Mouse (Mus musculus) cerebellum, adult 2 months (tissue): Measurements from ENCODE around the gene Il10. TPM values are rescaled to one million over a fixed set of nuclear protein-coding genes. Genes with fewer than 3 reads are reported as not detected.

Source experiments
- DNase-seq, 2 experiments: peaks; one replicate each; pipeline ENCODE4 v3.0.0; 2021
- H3K27ac ChIP-seq: fragments of 200-500 bp; 2 replicates; pipeline ENCODE4 v1.5.1; 2012; ENCODE audit warnings: low read length, control low read depth, inconsistent platforms; ENCODE audit not compliant: insufficient read depth
- H3K27me3 ChIP-seq: fragments of 200-500 bp; 2 replicates; pipeline ENCODE4 v1.6.1; 2012; ENCODE audit warnings: inconsistent platforms, mild to moderate bottlenecking, low read length, moderate library complexity; ENCODE audit not compliant: control insufficient read depth, insufficient read depth
- H3K4me1 ChIP-seq: fragments of 200-500 bp; 2 replicates; pipeline ENCODE4 v1.6.1; 2011; ENCODE audit warnings: low read length; ENCODE audit not compliant: control insufficient read depth, insufficient read depth
- H3K4me3 ChIP-seq: fragments of 200-500 bp; replicated peaks from 2 replicates; pipeline ENCODE3; 2011; ENCODE audit warnings: mild to moderate bottlenecking, low read depth, low read length, control low read depth; ENCODE audit not compliant: insufficient read depth
- CTCF ChIP-seq: fragments of 200-500 bp; IDR thresholded peaks from 2 replicates; pipeline ENCODE4 v1.5.1; 2011; ENCODE audit warnings: low read depth, mild to moderate bottlenecking, control low read depth, low read length, moderate library complexity, borderline replicate concordance; ENCODE audit not compliant: insufficient read depth
- POLR2A ChIP-seq: fragments of 200-500 bp; IDR thresholded peaks from 2 replicates; pipeline ENCODE4 v1.6.1; 2011; ENCODE audit warnings: low read length, control low read depth, borderline replicate concordance; ENCODE audit not compliant: insufficient read depth
- WGBS: fragments of 180-500 bp; shearing (Covaris S2); methylation state at CpG from one replicate; pipeline ENCODE4 v1.1.7; 2018; 5-methylcytosine and 5-hydroxymethylcytosine counted together
- polyA plus RNA-seq: library from polyadenylated mRNA; depleted of rRNA; stranded (reverse); fragments of >200 nt; gene quantifications from 2 replicates; pipeline ENCODE4 v1.2.3, GENCODE M21; 2012

Il10 gene
- polyA plus RNA-seq, 1 experiment, result not detected

DNA sequence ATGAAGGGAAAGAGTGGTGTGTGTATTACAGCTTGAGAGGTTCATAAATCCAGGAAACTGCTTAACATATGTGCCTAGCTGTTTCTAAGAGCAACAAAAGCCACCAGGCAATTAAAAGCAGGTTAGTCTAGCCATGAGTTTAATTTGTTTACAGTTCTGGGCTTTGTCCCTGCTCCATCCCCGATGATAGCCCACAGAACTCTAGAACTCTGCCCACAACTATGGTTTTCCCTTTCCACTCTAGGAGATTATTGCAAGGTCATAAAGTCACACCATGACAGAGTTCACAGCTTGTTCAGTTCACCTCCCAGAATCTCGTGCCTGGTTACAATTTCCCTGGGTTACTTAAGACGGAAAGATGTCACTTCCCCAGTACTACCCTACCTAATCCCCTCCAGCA, 11.6 kb downstream of the Il10 start:
- Histone ChIP-seq H3K4me3 (no peak overlapping the region), H3K4me1 (no peaks in the 10 kb centered on the region), H3K27me3 (no peaks in the 10 kb centered on the region), H3K27ac (no peak overlapping the region)
- DNase-seq, result no peak
- 74% methylated on average over 3 of the region's 3 CpGs for WGBS
- TF ChIP-seq CTCF (no peak), POLR2A (no peak)

GRCm38 (mm10) chr1:131038001-131038400, 18.4 kb downstream of the Il10 start:
- no peak for TF ChIP-seq POLR2A
- TF ChIP-seq CTCF, result no peak
- DNase-seq, result no peak
- WGBS, result 96% methylated on average over 5 of the region's 5 CpGs
- Histone ChIP-seq H3K4me1 (no peaks in the 10 kb centered on the region), H3K27ac (no peak overlapping the region), H3K27me3 (no peaks in the 10 kb centered on the region), H3K4me3 (no peak overlapping the region)

GRCm38 (mm10) chr1:131038415-131039017, 18.9 kb downstream of the Il10 start:
- WGBS, result 84% methylated on average over 10 of the region's 10 CpGs
- no peak overlapping the region for H3K4me3 ChIP-seq
- no peak for TF ChIP-seq POLR2A
- TF ChIP-seq CTCF, result no peak
- H3K27me3 ChIP-seq, result no peaks in the 10 kb centered on the region
- H3K4me1 ChIP-seq, result no peaks in the 10 kb centered on the region
- no peak overlapping the region for H3K27ac ChIP-seq
- no peak for DNase-seq

DNA sequence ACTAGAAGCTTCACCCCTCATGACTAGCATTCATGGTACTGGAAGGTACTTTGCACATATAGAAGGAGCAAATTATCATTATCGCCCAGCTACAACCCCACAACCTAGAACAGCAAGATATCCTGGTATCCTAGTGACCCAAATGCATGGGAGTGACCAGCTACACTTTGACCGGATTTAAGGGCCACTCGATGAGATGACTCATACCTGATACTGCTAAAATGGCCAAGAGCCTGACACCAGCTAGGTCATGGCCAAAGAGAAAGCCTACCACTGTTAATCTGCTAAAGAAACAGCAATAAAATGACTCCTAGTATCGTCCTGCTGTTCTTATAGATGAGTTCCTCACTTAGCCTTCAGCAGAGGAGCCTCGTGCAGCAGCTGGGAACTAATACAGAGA, 19.8 kb downstream of the Il10 start:
- H3K4me3 ChIP-seq, result no peak overlapping the region
- no peak for DNase-seq

GRCm38 (mm10) chr1:131042263-131042662, 22.6 kb downstream of the Il10 start:
- Histone ChIP-seq H3K27me3 (no peaks in the 10 kb centered on the region), H3K4me3 (no peak overlapping the region), H3K27ac (no peak overlapping the region), H3K4me1 (no peaks in the 10 kb centered on the region)
- WGBS, result 63% methylated on average over 2 of the region's 2 CpGs
- no peak for TF ChIP-seq POLR2A
- no peak for TF ChIP-seq CTCF
- DNase-seq, result no peak

More for the DNA sequence above, 19.8 kb downstream of the Il10 start:
- no peak for TF ChIP-seq CTCF
- no peak for TF ChIP-seq POLR2A
- no peaks in the 10 kb centered on the region for H3K27me3 ChIP-seq
- WGBS, result 89% methylated on average over 5 of the region's 5 CpGs
- no peaks in the 10 kb centered on the region for H3K4me1 ChIP-seq
- no peak overlapping the region for H3K27ac ChIP-seq

GRCm38 (mm10) chr1:131042721-131043120, 23.1 kb downstream of the Il10 start:
- Histone ChIP-seq H3K27me3 (no peaks in the 10 kb centered on the region), H3K27ac (no peak overlapping the region), H3K4me1 (no peaks in the 10 kb centered on the region), H3K4me3 (no peak overlapping the region)
- no peak for DNase-seq
- TF ChIP-seq POLR2A (no peak), CTCF (no peak)
- WGBS, result 96% methylated on average over 3 of the region's 3 CpGs

DNA sequence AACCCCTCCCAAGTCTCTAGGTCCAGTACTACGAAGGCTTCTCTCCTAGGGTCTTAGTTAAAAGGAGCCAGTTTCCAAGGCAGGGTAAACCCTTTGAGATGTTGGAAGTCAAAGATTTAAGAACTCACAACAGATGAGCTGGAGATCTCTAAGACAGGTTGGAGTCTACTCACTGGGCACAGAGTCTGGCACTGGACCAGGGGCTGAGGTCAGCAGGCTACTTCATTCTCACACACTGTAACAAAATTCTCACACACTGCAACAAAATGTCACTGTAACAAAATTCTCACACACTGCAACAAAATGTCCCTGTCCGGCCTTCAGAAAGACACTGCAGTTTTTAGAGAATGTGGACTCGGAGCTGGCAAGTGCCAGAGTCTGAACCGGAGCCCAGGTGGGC, 24.0 kb downstream of the Il10 start:
- TF ChIP-seq POLR2A, result no peak
- TF ChIP-seq CTCF, result no peak
- H3K27ac ChIP-seq, result no peak overlapping the region
- H3K4me1 ChIP-seq, result no peaks in the 10 kb centered on the region
- 62% methylated on average over 4 of the region's 4 CpGs for WGBS
- no peak overlapping the region for H3K4me3 ChIP-seq
- no peaks in the 10 kb centered on the region for H3K27me3 ChIP-seq
- no peak for DNase-seq

DNA sequence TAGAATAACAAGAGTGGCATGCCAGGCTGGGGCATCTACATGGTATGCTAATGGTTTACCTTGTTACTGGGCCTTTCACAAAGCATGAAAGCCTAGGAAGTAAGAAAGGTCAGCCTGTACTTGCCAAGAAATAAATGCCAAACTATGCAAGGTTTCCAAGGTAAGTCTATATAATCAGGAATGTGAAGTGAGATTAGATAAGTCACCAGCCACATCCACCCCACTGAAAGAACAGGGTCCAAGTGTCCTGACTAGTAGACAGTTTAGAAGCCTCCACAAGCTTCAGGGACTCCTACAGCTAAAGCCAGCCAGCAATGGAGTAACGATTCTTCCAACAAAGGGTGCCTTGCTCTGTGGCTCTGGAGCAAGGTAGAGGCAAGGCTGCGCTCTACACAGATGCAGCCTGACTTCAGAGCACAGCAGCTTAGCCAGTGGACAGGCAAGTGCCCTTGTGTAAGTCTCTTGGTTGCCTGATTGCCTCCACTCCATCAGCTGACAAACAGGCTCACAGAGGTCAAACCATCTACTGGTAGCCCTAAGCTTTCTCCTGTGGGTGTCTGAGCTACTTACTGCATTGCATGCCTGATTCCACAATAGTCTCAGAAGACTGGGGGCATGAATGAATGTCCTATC, 26.2 kb downstream of the Il10 start:
- 93% methylated on average over 2 of the region's 2 CpGs for WGBS

More for the DNA sequence above, 26.2 kb downstream of the Il10 start:
- Histone ChIP-seq H3K27me3 (no peaks in the 10 kb centered on the region), H3K27ac (no peak overlapping the region), H3K4me3 (no peak overlapping the region), H3K4me1 (no peaks in the 10 kb centered on the region)
- no peak for TF ChIP-seq POLR2A
- TF ChIP-seq CTCF, result no peak
- no peak for DNase-seq
